Mouse (Mus musculus) gonadal fat pad, adult 2 months (tissue): ENCODE data around the gene Sh3pxd2b. TPM values are rescaled to one million over a fixed set of nuclear protein-coding genes. Genes with fewer than 3 reads are reported as not detected.

Source experiments
- polyA plus RNA-seq: library from polyadenylated mRNA; depleted of rRNA; stranded (reverse); fragments of >200 nt; gene quantifications from 2 replicates; pipeline ENCODE4 v1.2.3, GENCODE M21; 2012; rRNA removed

Gene Sh3pxd2b
- polyA plus RNA-seq, 1 experiment, result 11.7 TPM

Other genes starting within 250 kb of the Sh3pxd2b start
- gene Il9r, start 147.5 kb upstream of the Sh3pxd2b start, polyA plus RNA-seq, result 0.34 and 0.42 TPM in 2 replicates
- gene Snrnp25, start 142.4 kb upstream of the Sh3pxd2b start, polyA plus RNA-seq, result 16.4 and 18.9 TPM in 2 replicates
- gene Rhbdf1, start 125.5 kb upstream of the Sh3pxd2b start, polyA plus RNA-seq, result 98.4 and 128 TPM in 2 replicates
- 25.3 and 29.2 TPM in 2 replicates for gene Mpg, start 121.3 kb upstream of the Sh3pxd2b start, polyA plus RNA-seq
- 84.1 and 133 TPM in 2 replicates for gene Nprl3, start 80.1 kb upstream of the Sh3pxd2b start, polyA plus RNA-seq
- not detected in 2 replicates for gene Hba-x, start 71.4 kb upstream of the Sh3pxd2b start, polyA plus RNA-seq
- 903 and 2,048 TPM in 2 replicates for gene Hba-a1, start 64.3 kb upstream of the Sh3pxd2b start, polyA plus RNA-seq
- 0.24 and 0.57 TPM in 2 replicates for gene Hbq1b, start 60.9 kb upstream of the Sh3pxd2b start, polyA plus RNA-seq
- 2,488 and 5,855 TPM in 2 replicates for gene Hba-a2, start 51.3 kb upstream of the Sh3pxd2b start, polyA plus RNA-seq
- 0.42 and 0.45 TPM in 2 replicates for gene Hbq1a, start 47.8 kb upstream of the Sh3pxd2b start, polyA plus RNA-seq
- gene Ubtd2, start 107.5 kb downstream of the Sh3pxd2b start, polyA plus RNA-seq, result 11.2 and 12.2 TPM in 2 replicates
- gene Efcab9, start 184.3 kb downstream of the Sh3pxd2b start, polyA plus RNA-seq, result 0.50 and 0.74 TPM in 2 replicates
- 8.3 and 8.4 TPM in 2 replicates for gene Stk10, start 185.5 kb downstream of the Sh3pxd2b start, polyA plus RNA-seq